Mouse (Mus musculus): ENCODE data around the gene Vash1. TPM values are rescaled to one million over a fixed set of nuclear protein-coding genes. Genes with fewer than 3 reads are reported as not detected.

The Vash1 gene
- polyA plus RNA-seq, 1 experiment from 2014 or later, result 17.5 TPM

DNA sequence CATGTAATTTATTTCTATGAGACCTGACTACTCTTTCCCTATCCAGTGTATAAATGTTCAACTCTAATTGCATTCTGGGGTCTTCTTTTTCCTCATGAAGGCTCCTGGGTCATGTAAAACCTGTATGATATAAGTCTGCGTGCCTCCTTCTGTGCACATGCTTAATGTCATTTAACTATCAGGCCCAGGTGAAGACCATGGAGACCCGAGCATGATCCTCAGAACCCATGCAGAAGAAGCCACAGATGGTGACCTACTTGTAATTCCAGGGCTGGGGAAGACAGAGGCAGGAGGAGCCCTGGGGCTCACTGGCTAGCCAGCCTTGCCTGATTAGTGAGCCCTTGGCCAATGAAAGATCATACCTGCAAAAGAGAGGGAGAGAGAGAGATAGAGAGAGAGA lies 18.0 kb upstream of the Vash1 start:
- no peaks in the 10 kb centered on the region for H3K27me3 ChIP-seq (ENCODE audit: low read depth, poor library complexity, severe bottlenecking)
- H3K4me3 ChIP-seq, result no peak overlapping the region
- no peak for DNase-seq (ENCODE audit: low spot score)

DNA sequence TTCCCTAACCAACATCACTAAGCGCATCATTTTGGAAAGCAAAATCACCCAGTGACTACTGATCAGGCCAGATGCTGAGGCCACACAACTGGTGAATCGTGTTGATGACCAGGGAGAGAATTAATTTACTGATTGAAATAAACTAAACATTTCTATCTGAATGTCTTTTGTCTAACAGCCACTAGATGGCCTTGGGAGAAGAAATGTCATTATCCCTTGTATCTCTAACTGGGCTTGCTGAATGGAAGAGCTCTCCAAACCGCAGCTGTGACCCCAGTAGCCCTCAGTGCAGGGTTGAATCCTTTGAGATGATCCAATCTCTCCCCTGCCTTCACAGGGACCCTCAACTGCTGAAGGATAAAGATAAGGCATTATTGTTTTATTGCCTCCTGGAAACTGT lies 12.8 kb upstream of the Vash1 start:
- Histone ChIP-seq H3K36me3 (no peaks in the 10 kb centered on the region), H3K27ac (replicated peaks) (no peak overlapping the region), H3K27me3 (ENCODE audit: low read depth, poor library complexity, severe bottlenecking) (no peaks in the 10 kb centered on the region), H3K9me3 (replicated peaks) (no peaks in the 10 kb centered on the region), H3K4me1 (0 out of 2 replicates have a peak, but pooled peaks cover under 1% of the 10 kb centered on the region), H3K4me3 (no peak overlapping the region)
- DNase-seq (ENCODE audit: low spot score), result no peak
- 80% methylated on average over 3 of the region's 3 CpGs for WGBS

More for the DNA sequence above, 18.0 kb upstream of the Vash1 start:
- H3K4me1 ChIP-seq, result peaks cover 18% of the 10 kb centered on the region
- no peak overlapping the region; the same call in 1 of the 2 replicates for H3K27ac ChIP-seq (replicated peaks)
- no peaks in the 10 kb centered on the region for H3K9me3 ChIP-seq (replicated peaks)
- 85% methylated on average over 2 of the region's 2 CpGs for WGBS
- no peaks in the 10 kb centered on the region for H3K36me3 ChIP-seq

DNA sequence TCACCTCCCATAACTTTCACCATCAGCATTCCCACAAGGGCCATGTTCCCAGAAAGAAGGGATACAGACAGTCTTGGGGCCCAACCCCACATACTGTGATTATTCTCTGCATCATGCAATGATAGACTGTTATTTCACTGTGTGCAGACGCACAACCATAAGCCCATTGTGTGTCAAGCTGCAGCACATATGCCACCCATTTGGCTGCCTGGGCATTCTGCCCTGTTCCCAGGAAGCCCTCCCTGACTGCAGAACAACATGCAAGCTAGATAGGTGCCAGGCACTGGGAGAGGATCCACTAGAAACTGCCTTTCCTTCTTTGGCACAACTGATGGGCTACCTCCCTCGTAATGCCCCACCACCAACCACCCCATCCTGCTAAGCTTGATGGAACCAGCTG lies 10.1 kb upstream of the Vash1 start:
- 88% methylated on average over 2 of the region's 2 CpGs for WGBS
- H3K27ac ChIP-seq (replicated peaks), result no peak overlapping the region
- no peak for DNase-seq (ENCODE audit: low spot score)

DNA sequence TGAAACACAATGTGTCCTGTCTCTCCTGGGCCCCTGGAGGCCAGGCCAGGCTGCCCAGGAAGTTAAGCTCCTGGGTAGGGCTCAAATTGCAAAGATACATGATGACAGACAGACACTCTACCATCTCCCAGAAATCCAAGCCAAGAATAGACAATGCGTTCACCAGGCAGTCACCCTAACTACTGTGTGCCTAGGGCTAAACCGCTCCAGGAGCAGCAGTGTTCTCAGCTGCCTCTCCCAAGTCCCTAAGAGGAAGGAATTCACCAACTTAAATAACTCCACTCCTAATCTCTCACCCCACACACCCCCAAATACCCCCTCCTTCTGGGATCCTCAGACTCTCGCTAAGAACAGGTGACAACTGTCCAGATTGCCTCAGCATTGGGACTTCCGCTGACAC lies 6.4 kb upstream of the Vash1 start:
- Histone ChIP-seq H3K4me3 (no peak overlapping the region), H3K27ac (replicated peaks) (no peak overlapping the region), H3K36me3 (no peaks in the 10 kb centered on the region), H3K9me3 (replicated peaks) (no peaks in the 10 kb centered on the region), H3K27me3 (ENCODE audit: low read depth, poor library complexity, severe bottlenecking) (peaks cover 6% of the 10 kb centered on the region), H3K4me1 (no peaks in the 10 kb centered on the region)
- no peak for DNase-seq (ENCODE audit: low spot score)
- 81% methylated on average over 4 of the region's 4 CpGs for WGBS

More for the DNA sequence above, 10.1 kb upstream of the Vash1 start:
- Histone ChIP-seq H3K36me3 (no peaks in the 10 kb centered on the region), H3K9me3 (replicated peaks) (no peaks in the 10 kb centered on the region), H3K4me1 (no peaks in the 10 kb centered on the region), H3K27me3 (ENCODE audit: low read depth, poor library complexity, severe bottlenecking) (no peaks in the 10 kb centered on the region), H3K4me3 (no peak overlapping the region)

DNA sequence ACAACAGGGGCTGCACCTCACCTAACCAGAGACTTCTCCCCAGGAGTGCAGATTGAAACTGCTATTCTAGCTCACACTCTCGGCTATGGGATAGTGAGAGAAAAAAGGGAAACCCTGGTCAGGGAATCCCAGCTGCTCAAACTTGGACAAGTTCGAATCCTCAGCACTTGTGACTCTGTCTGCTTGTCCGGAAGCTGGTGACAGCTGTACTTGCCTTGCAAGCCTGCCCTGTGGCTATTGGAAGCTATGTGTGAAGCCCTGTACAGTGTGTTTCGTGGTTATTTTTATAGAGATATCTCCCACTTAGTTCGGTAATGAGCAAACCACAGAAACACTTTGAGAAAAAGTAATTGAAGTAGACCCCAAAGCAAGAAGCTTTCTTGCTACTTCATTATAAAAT lies 6.0 kb upstream of the Vash1 start:
- Histone ChIP-seq H3K27me3 (ENCODE audit: low read depth, poor library complexity, severe bottlenecking) (peaks cover 10% of the 10 kb centered on the region), H3K36me3 (no peaks in the 10 kb centered on the region), H3K4me1 (no peaks in the 10 kb centered on the region), H3K9me3 (replicated peaks) (no peaks in the 10 kb centered on the region), H3K27ac (replicated peaks) (no peak overlapping the region), H3K4me3 (no peak overlapping the region)
- no peak for DNase-seq (ENCODE audit: low spot score)
- 83% methylated on average over 5 of the region's 5 CpGs for WGBS

DNA sequence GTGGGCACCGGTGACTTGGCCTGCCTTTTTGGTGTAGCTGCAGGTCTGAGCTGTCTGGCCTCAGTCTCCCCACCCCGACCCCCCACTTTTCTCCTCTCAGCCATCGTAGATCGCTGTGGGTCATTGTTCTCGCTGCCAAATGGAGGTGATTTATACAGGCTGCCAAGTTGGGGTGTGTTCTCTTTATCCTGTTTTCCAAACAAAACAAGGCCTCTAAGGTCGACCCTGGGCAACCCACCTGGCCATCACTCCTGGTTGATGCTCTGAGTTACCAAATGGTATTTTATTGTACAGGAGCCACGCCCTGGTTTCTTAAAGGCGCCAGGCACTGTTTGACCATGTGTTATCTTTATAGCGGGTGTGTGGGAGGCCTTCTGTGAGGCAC lies 1.0 kb downstream of the Vash1 start:
- Histone ChIP-seq H3K4me3 (peak overlapping the region; percentile 92), H3K9me3 (replicated peaks) (no peaks in the 10 kb centered on the region), H3K4me1 (peaks cover 52% of the 10 kb centered on the region), H3K27ac (replicated peaks) (peak overlapping the region; percentile 97), H3K27me3 (ENCODE audit: low read depth, poor library complexity, severe bottlenecking) (peaks cover 16% of the 10 kb centered on the region), H3K36me3 (peaks cover 22% of the 10 kb centered on the region)
- DNase-seq (ENCODE audit: low spot score), result no peak
- WGBS, result 7% methylated on average over 9 of the region's 9 CpGs

DNA sequence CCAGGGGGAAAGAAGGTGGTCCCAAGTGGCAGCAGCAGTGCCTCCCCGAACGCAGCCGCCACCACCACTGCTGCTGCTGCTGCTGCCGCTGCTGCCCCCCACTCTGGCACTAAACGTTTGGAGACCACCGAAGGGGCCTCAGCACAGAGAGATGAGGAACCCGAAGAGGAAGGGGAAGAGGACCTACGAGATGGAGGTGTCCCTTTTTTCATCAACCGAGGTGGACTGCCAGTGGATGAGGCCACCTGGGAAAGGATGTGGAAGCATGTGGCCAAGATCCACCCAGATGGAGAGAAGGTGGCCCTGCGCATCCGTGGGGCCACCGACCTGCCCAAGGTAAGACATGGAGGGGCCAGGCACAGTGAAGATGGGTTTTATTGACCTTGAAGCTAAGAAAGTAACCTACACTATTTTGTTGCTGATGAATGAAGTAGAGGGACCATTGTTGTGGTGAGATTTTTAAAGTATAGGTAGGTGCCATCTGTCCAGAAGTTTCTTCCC lies 1.5 kb downstream of the Vash1 start:
- H3K27ac ChIP-seq (replicated peaks), result peak overlapping the region; percentile 97
- peaks cover 16% of the 10 kb centered on the region for H3K27me3 ChIP-seq (ENCODE audit: low read depth, poor library complexity, severe bottlenecking)
- WGBS, result 46% methylated on average over 12 of the region's 12 CpGs
- peaks cover 26% of the 10 kb centered on the region for H3K36me3 ChIP-seq
- no peaks in the 10 kb centered on the region for H3K9me3 ChIP-seq (replicated peaks)
- no peak for DNase-seq (ENCODE audit: low spot score)
- peak overlapping the region; percentile 92 for H3K4me3 ChIP-seq
- peaks cover 52% of the 10 kb centered on the region for H3K4me1 ChIP-seq

DNA sequence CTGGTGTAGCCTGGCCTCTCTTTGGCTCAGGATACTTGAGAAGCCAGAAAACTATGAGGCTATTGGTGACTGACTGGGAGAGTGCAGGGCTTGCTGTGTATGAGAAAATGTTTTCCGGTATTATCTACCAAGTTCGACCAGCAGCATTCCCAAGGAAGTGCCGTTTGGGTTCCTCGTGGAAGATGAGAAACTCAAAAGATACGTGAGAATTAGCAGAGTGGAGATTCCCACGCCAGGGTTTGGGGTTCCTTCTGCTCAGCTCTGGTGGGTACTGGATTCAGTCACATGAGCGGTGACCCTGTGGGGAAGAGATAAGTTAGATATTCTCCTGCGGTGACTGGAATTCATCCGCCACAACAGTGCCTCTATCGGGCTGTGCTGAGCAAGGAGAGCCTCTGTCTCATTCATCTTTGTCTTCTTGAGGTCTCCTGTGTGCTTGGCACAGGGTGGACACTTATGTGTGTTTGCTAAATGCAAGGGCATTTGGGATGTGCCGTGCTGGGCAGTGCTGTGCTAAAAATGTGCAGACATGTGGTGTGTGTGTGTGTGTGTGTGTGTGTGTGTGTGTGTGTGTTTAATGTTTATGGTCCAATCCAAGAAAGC lies 2.2 kb downstream of the Vash1 start:
- H3K9me3 ChIP-seq (replicated peaks), result no peaks in the 10 kb centered on the region
- WGBS, result 70% methylated on average over 11 of the region's 11 CpGs
- H3K27me3 ChIP-seq (ENCODE audit: low read depth, poor library complexity, severe bottlenecking), result peaks cover 16% of the 10 kb centered on the region
- H3K4me1 ChIP-seq, result peaks cover 52% of the 10 kb centered on the region
- peak overlapping the region; percentile 92 for H3K4me3 ChIP-seq
- DNase-seq (ENCODE audit: low spot score), result peak; percentile 25
- H3K27ac ChIP-seq (replicated peaks), result 0 out of 2 replicates have a peak overlapping the region, but pooled peaks have one; percentile 97
- peaks cover 33% of the 10 kb centered on the region for H3K36me3 ChIP-seq

DNA sequence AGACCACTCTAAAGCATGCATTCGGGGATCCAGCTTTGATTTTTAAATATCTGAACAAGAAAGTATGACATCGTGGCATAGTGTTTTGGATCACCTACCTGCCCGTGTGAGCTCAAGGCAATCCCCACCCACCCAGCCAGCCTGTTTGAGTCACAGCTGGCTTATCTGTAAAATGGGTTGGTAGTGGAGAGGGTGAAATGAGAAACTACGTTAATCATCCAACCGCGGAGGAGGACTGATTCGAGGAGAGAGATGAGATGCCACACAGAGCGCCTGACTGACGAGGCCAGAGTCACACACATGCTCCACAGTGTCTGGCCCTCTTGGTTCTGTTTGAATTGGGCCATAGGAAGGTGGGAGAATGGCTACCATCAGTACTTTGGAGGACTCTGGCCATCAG lies 3.1 kb downstream of the Vash1 start:
- H3K27me3 ChIP-seq (ENCODE audit: low read depth, poor library complexity, severe bottlenecking), result peaks cover 14% of the 10 kb centered on the region
- no peak overlapping the region for H3K27ac ChIP-seq (replicated peaks)
- H3K4me1 ChIP-seq, result peaks cover 52% of the 10 kb centered on the region
- WGBS, result 91% methylated on average over 9 of the region's 9 CpGs
- no peaks in the 10 kb centered on the region for H3K9me3 ChIP-seq (replicated peaks)
- H3K36me3 ChIP-seq, result peaks cover 42% of the 10 kb centered on the region
- DNase-seq (ENCODE audit: low spot score), result no peak
- peak overlapping the region; percentile 24 for H3K4me3 ChIP-seq

DNA sequence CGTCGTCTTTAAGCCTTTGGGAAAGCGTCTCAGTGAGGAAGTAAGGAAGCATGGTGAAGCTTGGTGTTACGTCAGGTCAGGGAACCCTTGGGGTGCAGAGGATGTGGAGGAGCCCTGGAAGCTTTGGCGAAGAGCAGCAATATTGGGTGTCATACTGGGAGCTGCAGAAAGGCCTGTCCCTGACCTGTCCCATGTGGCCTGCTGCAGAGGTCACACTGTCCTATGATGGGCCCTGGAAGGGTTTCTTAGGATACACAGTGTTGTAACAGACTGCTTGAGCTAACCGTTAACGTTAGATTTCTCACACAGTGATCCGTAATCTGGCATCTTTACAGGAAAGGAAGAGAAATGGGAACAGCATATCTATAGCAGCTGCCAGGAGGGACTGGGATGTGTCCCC lies 3.7 kb downstream of the Vash1 start:
- 0 out of 2 replicates have a peak overlapping the region, but pooled peaks have one; percentile 24 for H3K4me3 ChIP-seq
- 88% methylated on average over 8 of the region's 8 CpGs for WGBS
- H3K27ac ChIP-seq (replicated peaks), result no peak overlapping the region
- peaks cover 9% of the 10 kb centered on the region for H3K27me3 ChIP-seq (ENCODE audit: low read depth, poor library complexity, severe bottlenecking)
- peaks cover 52% of the 10 kb centered on the region for H3K4me1 ChIP-seq
- no peaks in the 10 kb centered on the region for H3K9me3 ChIP-seq (replicated peaks)
- no peak for DNase-seq (ENCODE audit: low spot score)
- H3K36me3 ChIP-seq, result peaks cover 48% of the 10 kb centered on the region

DNA sequence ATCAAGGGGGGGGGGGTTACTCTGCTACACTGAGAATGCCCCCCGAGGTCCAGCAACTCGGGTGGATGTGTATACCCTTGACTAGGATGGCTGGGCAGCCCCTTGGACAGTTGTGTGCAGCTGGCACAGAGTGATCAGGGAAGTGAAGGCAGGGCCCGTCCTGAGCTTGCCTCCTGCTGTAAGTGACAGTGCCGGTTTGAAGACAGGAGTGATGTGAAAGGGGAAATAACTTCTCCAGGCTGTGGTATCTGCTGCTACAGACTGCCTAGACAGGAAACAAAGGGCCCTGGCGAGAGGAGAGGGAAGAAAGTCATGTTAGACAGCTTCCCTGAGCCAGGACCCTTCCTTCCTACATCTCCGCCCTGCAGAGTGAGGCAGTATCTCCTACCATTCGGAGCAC lies 5.2 kb downstream of the Vash1 start:
- H3K36me3 ChIP-seq, result peaks cover 63% of the 10 kb centered on the region
- H3K27me3 ChIP-seq (ENCODE audit: low read depth, poor library complexity, severe bottlenecking), result no peaks in the 10 kb centered on the region
- no peak for DNase-seq (ENCODE audit: low spot score)
- H3K4me1 ChIP-seq, result peaks cover 55% of the 10 kb centered on the region
- 83% methylated on average over 7 of the region's 7 CpGs for WGBS
- no peak overlapping the region for H3K27ac ChIP-seq (replicated peaks)
- no peak overlapping the region for H3K4me3 ChIP-seq
- no peaks in the 10 kb centered on the region for H3K9me3 ChIP-seq (replicated peaks)

DNA sequence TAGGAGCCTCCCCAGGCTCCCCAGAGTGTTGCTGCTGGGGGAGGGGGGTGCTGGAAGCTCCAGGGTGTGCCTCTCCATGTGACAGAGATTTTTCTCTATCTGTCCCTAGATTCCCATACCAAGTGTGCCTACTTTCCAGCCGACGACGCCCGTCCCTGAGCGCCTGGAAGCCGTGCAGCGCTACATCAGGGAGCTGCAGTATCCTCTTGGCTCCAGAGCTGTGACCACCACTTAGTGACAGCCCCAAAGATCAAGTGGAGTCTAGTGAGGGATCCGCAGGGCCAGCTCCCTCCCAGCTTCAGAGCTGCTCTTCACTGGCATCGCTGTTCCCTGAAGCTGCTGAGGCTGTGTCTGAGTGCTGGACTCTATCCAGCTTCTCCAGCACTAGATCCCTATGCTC lies 6.8 kb downstream of the Vash1 start:
- 82% methylated on average over 9 of the region's 9 CpGs for WGBS

DNA sequence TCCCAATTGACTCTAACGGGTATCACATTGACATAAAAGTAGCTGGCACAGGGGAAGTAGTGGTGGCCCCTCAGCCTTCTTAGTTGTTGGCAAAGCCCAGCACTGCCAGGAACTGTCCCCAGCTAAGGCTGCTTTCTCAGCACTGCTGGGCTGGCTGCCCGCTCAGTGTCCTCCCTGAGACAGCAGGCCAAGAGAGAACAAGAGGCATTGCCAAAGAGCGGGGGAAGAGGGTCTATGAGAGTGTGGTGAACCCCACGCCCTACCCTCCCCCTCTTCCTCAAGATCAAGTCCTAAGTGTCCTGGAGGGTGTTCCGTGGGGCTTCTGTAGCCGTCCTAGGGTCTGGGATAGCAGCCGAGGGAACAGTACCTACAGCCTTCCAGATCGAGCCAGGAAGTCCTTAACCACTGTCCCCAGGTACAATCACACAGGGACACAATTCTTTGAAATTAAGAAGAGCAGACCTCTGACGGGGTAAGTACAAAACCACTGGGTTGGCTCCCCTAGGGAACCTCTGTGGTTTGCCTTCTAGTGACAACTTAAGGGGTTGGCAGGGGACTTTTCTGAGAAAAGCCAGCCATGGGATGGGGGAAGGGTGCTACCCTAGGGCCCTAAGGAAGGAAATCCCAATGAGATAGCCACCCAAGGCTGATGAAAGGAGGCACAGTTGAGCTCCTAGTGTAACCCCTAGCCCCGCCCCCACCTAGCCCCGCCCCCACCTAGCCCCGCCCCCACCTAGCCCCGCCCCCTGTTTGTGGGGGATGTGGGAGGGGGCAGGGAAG lies 8.2 kb downstream of the Vash1 start:
- DNase-seq (ENCODE audit: low spot score), result no peak
- 56% methylated on average over 13 of the region's 13 CpGs for WGBS
- H3K4me1 ChIP-seq, result peaks cover 40% of the 10 kb centered on the region
- H3K27me3 ChIP-seq (ENCODE audit: low read depth, poor library complexity, severe bottlenecking), result no peaks in the 10 kb centered on the region
- H3K4me3 ChIP-seq, result no peak overlapping the region
- no peak overlapping the region for H3K27ac ChIP-seq (replicated peaks)
- no peaks in the 10 kb centered on the region for H3K9me3 ChIP-seq (replicated peaks)
- peaks cover 92% of the 10 kb centered on the region for H3K36me3 ChIP-seq

More for the DNA sequence above, 6.8 kb downstream of the Vash1 start:
- Histone ChIP-seq H3K9me3 (replicated peaks) (no peaks in the 10 kb centered on the region), H3K4me3 (no peak overlapping the region), H3K27me3 (ENCODE audit: low read depth, poor library complexity, severe bottlenecking) (no peaks in the 10 kb centered on the region), H3K4me1 (peaks cover 43% of the 10 kb centered on the region), H3K36me3 (peaks cover 78% of the 10 kb centered on the region), H3K27ac (replicated peaks) (no peak overlapping the region)
- DNase-seq (ENCODE audit: low spot score), result no peak

Data from midbrain, embryonic 10.5 days (tissue).